Mouse (Mus musculus): ENCODE data around the gene Cidec.

Gene Cidec

DNA sequence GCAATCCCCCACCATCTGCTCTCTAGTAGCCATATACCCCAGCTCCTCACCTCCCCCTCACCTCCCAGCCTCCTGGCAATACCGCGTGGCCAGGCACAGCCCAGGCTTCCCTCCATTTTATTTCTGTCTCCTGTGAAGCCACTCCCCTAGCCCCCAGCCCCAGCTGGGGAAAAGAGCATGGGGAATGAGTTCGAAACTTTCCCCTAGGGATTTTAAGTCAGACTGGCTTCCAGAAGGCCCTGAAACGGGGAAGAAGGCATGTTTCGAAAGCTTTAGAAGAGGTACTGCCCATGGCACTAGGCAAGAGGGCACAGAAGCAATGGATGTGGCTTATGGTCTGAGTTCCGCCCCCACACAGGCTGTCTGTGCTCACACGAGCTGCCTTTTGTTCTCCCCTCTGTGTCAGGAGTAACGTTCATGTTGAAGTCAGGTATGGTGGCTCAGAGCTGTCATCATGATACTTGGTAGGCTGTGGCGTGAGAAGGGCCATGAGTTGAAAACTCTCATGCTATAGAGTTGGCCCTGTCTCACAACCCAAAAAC lies at the start of gene Cidec:
Gene Cidec (minus strand): TSS at position 97 of the 542 bp plus-strand sequence.
- no peak for DNase-seq

DNA sequence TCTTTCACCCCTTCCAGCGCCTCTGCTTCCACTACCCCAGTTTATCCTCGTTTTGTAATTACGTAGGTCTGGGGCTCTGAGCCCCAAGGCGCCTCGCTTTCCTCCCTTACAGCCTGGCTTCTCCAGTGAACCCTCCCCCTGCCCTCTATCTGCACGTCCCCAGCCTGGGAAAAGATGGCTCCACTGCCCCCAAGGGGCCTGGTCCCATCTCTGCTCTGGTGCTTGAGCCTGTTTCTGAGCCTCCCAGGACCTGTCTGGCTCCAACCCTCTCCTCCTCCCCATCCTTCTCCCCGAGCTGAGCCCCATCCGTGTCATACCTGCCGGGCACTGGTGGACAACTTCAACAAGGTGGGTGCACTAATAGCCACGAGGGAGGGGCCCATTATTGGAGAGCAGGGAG lies 48.2 kb upstream of the Cidec start:
- DNase-seq, result peak; percentile 44

DNA sequence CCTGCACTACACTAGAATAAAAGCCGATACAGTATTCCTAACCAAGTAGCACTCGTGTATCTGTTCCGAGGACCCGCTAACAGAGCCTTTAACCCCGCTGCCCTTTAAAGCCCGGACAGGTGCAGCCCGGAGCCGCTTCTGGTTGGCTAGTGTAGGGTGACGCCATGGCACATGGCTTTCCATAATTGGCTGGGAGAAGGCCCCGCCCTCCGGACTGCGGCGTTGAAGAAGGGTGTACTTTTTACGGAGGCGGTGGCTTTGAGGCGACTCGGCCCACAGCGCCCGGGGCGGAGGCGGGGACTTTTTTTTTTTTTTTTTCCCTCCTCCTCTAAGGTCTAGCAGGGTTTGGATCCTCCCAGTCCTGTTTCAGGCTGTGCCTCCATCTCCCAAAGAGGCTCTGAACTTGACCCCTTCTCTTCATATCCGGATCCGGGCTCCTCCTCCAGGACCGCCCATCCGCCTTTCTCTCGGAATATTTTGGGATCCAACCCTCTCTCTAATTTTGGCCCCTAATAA lies 47.6 kb upstream of the Cidec start, which contains the start of gene Creld1:
Gene Creld1 (plus strand): TSS at position 198 of the 516 bp plus-strand sequence.
- DNase-seq, result peak; percentile 97

DNA sequence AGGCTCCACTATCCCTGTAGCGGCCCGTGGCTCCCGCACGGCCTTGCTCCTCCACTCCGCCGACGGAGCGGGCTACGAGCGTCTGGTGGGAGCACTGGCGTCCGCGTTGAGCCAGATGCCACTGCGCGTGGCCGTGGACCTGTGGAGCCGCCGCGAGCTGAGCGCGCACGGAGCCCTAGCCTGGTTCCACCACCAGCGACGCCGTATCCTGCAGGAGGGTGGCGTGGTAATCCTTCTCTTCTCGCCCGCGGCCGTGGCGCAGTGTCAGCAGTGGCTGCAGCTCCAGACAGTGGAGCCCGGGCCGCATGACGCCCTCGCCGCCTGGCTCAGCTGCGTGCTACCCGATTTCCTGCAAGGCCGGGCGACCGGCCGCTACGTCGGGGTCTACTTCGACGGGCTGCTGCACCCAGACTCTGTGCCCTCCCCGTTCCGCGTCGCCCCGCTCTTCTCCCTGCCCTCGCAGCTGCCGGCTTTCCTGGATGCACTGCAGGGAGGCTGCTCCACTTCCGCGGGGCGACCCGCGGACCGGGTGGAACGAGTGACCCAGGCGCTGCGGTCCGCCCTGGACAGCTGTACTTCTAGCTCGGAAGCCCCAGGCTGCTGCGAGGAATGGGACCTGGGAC lies 47.0 kb upstream of the Cidec start:
- DNase-seq, result peak; percentile 43

DNA sequence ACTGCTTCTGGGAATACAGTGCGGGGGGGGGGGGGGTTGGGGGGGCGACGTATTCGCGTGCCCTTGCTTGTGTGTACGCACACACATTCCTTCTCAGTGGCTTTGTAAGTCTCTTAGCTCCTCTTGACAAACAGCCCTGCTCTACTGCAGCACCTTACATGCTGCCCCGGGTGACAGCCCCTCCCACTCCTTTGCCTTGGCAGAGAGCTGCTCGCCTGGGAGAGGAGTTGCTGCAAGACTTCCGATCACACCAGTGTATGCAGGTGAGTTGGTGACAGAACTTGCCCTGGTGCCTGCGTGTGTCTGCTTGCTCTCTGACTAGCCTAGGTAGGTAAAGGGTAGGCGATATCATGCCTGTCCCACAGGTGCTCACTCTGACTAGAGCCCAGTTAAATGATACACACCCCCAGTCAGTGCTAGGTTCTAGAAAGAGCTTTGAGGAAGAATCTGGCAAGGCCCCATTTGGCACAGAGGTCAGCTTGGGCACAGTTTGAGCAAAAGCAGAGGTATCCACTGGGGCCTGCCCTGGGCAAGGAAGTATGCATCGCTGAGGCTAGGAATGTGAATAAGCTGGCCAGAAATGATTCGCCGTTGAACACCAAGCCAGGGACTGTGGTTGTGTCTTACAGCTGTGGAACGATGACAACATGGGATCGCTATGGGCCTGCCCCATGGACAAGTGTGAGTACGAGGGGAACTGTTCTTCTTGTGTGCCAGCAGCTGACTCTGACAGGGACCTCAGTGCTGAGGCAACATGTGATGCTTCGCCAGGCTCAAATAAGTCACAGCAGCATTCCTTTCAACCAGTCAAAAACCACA lies 45.2 kb upstream of the Cidec start:
- peak; percentile 64 for DNase-seq

DNA sequence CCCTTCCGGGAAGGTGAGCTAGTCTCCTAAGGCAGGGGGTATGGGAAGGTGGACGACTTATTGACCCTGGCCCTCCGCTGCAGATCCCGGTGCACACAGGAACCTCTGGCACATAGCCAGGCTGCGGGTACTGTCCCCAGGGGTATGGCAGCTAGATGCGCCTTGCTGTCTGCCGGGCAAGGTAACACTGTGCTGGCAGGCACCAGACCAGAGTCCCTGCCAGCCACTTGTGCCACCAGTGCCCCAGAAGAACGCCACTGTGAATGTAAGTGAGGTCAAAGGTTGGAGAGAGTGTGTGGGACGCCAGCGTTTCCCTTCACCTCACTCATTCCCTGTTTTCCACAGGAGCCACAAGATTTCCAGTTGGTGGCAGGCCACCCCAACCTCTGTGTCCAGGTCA lies 43.3 kb upstream of the Cidec start:
- peak; percentile 54 for DNase-seq

DNA sequence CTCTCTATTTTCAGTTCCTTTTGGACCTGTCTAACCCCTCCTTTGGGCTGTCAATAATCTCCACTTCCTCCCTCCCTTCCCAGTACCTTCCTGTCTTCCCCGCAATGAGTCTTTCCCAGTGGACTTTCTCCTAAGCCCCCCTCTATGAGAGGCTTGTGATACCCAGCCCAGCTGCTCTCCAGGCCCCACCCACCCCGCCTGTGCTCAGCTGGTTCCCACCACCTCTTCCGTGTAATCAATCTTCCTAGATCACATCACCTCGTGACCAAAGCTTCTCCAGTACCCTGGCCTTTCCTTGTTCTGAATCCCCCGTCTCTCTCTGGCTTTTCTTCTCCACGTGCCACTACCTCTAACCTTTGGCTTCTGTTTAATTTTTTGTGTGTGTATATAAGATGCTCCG lies 41.8 kb upstream of the Cidec start:
- no peak for DNase-seq

DNA sequence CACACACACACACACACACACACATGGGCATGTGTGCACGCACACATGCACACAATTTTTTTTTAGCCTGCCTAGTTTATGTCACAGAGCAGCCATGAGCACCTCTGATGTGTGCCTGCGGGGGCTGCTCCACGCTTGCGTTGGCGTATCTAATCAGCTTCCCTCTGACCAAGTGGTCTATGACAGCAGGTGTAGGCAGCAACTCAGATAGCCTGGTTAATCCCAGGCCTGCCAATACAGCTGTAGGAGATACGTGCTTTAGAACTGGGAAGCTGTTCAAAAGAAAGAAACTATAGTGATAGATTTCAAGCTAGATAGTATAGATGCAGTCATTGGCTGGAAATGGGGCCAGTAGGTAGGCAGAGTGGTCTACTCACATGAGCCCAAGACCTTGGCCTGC lies 38.2 kb upstream of the Cidec start:
- no peak for DNase-seq

DNA sequence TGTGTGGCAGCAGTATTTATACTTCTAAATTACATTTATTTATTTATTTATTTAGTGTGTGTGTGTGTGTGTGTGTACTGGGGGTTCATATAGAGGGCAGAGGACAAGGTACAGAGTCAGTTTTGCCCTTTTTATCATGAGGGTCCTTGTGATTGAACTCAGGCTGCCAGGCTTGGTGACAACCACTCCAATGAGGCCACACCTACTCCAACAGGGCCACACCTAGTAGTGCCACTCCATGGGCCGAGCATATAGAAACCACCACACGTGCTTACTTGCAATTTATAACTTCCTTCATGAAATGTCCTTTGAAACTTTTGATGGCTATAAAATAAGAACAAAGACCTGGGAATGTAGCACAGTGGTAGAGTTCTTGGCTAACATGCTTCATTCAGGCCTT lies 37.7 kb upstream of the Cidec start:
- DNase-seq, result no peak

DNA sequence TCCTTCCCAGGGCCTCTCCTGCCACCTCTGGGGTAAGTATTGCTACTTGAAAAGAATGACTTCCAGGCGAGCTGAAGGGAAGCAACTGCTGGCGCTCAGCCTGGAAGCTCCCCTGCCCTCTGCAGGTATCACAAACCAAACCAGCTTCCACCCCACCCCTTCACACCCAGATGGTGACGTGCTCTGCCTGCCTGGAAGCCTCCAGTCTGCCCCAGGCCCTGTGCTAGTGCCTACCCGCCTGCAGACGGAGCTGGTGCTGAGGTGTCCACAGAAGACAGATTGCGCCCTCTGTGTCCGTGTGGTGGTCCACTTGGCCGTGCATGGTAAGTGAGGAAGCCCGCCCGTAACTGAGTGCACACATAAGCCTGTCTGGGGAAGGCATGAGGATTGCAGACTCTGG lies 36.5 kb upstream of the Cidec start:
- no peak for DNase-seq

DNA sequence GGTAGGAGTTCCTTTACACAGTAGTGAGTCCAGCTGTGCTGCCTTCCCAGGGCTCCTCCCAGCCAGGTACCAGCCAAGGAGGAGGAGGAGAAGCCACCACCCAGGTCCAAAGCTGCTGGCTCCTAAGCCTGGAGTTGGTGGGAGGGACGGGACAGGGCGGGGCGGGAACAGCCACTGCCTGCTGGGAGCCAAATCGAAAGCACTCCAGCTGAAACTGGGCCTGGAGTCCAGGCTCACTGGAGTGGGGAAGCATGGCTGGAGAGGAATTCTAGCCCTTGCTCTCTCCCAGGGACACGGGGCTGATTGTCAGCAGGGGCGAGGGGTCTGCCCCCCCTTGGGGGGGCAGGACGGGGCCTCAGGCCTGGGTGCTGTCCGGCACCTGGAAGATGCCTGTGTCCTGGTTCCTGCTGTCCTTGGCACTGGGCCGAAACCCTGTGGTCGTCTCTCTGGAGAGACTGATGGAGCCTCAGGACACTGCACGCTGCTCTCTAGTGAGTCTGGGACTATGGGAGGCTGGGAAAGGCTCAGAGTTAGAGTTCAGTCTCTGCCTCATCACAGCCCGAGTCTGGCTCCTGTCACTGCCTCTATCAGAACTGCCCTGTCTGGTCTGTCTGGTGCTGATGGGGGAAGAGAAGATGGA lies 35.9 kb upstream of the Cidec start, which contains the start of gene Il17rc:
Gene Il17rc (plus strand): TSS at position 131 of the 640 bp plus-strand sequence.
- DNase-seq, result peak; percentile 74

DNA sequence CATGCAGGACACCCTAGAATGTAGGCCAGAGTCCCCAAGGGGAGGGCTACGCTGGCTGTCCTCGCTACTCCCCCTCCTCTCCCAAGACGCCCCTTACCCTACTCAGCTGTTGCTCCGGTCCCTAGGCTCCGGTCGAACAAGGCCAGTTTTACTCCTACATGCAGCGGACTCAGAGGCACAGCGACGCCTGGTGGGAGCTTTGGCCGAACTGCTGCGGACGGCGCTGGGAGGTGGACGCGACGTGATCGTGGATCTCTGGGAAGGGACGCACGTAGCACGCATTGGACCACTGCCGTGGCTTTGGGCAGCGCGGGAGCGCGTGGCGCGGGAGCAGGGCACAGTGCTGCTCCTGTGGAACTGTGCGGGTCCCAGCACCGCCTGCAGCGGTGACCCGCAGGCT lies 33.9 kb upstream of the Cidec start:
- peak; percentile 72 for DNase-seq

DNA sequence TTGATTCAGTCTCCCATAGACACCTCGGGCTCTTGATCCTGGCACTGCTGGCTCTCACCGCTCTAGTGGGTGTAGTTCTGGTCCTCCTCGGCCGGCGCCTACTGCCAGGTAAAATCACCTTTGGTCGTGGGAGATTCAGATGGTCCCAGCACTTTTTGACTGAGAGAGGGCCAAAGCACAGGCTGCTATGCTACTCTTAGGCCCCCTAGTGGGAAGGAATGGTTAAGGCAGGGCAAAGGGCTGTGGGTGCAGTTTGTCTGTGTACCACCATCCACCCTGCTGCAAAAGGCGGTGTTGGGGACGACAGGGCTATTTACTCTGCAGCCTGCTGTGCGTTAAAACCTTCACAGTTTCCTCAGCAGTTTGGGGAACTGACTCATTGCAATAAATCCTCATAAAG lies 33.5 kb upstream of the Cidec start:
- peak; percentile 74 for DNase-seq

DNA sequence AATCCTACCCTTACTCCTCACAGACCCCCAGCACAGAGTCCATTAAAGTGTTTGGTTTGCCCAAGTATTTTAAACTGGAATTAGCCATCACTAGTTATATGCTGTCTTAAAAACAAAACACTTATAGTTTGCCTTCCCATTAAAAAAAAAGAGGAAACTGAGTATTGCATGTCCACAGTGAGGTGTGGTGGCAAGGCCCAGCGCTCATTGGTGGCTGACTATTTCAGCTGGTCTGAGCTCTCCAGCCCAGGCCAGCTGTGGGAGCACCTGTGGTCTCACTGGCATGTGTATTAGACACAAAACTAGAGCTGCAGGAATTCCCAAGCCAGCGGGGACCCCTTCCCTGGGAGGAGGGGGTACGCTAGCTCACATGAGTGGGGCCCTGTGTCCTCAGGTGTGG lies 33.0 kb upstream of the Cidec start:
- no peak for DNase-seq

DNA sequence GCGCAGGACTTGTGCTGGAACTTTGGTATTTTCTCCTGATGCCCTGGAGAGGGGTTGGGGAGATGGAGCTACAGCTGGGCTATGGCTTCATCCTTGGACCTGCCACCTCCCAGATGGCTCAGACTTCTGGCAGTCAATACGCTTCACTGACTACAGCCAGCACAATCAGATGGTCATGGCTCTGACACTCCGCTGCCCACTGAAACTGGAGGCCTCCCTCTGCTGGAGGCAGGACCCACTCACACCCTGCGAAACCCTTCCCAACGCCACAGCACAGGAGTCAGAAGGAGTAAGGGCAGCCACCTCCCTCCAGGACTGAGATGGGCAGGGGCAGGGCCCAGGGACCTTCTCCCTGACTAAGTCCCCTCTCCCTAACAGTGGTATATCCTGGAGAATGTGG lies 30.0 kb upstream of the Cidec start:
- DNase-seq, result no peak

DNA sequence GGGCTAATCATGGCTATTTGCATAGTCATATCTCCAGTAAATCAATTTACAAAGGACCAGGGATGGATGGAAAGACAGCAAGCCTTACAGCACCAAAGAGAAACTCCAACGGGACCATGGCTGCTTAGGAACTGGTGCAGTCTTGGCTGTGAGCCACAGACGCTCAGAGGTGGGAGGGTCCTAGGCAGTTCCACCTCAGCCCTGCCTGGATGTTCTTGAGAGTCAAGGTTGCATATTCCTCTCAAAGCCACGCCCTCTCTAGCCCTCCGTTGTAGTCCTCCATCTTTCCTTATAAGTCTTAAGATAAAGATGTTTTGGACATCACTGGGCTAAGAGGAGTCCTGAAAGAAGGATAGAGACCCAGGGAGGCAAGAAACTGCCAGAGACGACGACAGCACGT lies 28.5 kb upstream of the Cidec start:
- no peak for DNase-seq

DNA sequence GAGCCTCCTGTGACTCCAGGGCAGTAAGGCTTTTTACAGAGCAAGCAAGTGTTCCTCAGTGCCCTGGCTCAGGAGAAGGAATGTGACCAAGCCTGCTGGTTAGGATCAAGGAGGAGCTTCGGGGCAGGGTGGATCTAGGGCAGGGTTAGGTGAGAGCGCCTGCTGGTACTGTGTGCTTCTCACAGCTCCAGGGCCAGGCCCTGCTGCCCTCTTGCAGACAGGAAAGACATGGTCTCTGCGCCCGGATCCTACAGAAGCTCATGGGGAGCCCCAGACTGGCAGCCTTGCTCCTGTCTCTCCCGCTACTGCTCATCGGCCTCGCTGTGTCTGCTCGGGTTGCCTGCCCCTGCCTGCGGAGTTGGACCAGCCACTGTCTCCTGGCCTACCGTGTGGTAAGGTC lies 23.1 kb upstream of the Cidec start:
- peak; percentile 68 for DNase-seq

DNA sequence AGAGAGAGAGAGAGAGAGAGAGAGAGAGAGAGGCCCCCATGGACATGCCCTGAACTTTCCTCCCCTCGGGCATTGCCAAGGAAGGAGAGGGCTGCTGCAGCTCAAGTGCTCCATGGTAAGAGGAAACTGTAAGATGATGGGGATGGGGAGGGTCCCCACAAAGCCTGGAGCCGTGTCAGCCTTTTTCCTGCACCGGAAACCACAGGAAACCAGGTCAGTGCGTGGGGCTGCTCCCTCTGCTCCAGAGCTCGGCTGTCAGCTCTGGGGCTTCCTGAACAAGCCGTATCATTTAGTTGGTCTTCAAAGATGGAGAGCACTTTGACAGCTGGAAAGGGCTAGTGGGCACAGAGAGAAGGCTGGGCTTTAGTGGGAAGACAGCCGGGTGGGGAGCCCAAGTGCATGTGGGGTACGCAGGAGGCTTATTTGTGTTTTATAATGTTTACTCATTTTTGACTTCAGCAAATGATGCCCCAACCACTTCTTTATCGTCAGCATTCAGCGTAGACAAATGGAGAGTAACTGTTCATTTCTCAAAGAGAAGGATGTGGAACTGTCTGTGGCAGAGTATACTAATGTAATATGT lies 22.5 kb upstream of the Cidec start, which contains the start of gene Il17re:
Gene Il17re (plus strand): TSS at position 533 of the 583 bp plus-strand sequence.
- no peak for DNase-seq

DNA sequence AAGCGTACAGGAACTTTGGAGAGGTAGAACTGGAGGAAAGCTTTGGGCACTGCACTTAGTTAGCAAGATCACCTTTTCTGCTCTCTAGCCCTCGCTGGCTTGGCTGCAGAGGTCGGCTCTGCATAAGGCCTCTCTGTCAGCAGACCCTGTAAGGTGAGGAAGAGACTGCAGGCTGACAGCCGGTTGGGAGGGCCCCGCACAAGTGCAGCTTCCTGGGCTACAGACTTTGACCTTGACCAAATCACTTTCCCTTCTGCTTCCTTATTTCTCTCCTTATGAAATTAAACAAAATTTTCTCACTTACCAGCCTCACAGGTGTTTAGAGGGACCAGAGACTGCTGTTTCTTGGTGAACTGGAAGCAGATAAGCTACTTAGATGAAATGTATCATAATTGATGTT lies 19.4 kb upstream of the Cidec start:
- DNase-seq, result no peak

DNA sequence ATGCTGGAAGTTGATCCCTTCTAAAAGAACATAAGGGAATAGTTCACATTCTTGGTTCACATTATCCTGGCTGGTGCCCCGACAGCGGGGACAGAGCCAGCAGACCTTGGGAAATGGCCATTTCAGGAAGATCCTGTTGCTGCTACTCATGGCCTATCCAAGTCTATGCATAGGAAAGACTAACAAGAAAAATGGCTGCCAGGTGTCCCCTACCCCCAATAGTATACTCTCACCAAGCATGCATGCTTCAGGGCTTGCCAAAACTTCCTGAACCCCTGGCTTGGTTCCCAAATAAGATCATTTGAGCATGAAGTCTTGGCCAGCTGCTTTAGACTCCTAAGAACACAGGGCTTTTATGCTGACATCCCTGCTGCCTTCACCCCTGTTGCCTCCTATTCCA lies 16.3 kb upstream of the Cidec start:
- DNase-seq, result peak; percentile 35

DNA sequence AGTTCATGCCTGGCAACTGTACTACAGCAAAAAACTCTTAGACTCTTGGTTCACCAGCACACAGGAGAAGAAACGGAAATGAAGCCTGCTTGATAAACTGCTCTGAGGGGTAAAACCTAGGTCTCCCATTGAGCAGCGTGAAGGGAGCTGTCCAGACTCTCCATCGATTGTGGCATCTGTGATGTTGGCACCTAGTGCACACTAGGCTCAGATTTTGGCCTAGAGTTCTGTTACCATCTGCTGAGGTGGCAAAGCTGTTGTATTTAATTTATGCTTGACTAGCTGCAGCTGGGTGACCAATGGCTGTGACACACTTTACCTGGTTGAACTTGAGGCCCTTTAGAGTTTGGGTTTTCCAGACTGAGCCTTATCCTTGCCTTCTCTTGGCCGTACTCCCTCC lies 12.1 kb upstream of the Cidec start:
- DNase-seq, result no peak

DNA sequence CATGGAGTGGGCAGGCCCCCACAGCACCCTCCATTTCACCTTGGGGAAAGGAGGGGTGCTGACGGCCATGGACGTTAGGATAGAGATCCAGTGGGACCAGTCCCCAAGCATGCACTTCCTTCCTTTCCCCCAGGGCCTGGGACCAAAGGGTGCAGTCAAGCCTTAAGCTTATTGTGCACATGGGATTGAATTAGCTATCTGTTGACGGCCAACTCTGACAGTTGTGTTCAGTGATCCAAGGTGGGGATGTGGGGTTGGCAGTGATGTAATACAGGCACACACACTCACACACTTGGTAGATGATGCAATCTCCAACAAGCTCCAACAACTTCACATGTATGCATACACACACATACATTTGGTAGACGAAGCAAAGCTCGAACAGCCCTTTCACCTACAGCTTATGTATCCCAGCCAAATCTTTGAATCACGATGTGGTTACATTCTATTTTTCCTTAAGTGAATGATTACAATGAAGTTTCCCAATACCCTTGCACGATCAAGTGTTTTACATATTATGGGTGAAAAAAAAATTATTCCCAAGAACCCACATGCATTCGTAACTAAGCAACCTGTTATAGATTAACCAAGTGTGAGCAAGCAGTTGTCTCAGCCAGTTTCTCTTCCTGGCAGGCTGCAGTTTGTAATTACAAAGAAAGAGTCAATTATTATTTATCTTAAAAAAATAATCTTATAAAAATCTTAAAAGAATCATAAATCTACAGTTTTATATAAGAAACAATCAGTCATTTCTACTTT lies 8.8 kb upstream of the Cidec start:
- DNase-seq, result no peak
